Mouse (Mus musculus) intestine, embryonic 14.5 days (tissue): Measurements from ENCODE around the gene Sult6b1. TPM values are rescaled to one million over a fixed set of nuclear protein-coding genes. Genes with fewer than 3 reads are reported as not detected.

Experiments used
- ATAC-seq: fragments of 200-750 bp; cut with Nextera tagmentation; replicated peaks from 2 replicates; pipeline ENCODE4 v1.8.0; 2017; ENCODE audit warnings: low read depth, moderate number of reproducible peaks, moderate TSS enrichment, moderate library complexity; ENCODE audit not compliant: low FRiP score, low TSS enrichment
- DNase-seq: peaks from one replicate; pipeline ENCODE4 v3.0.0-alpha.2; 2018; ENCODE audit warnings: low spot score
- H3K27ac ChIP-seq: fragments of 300-500 bp; sonication (generic); 2 replicates; pipeline ENCODE4 v1.5.1; 2014; ENCODE audit warnings: low read depth, mild to moderate bottlenecking, control low read depth
- H3K27me3 ChIP-seq: fragments of 300-500 bp; sonication (generic); replicated peaks from 2 replicates; pipeline ENCODE4 v1.6.1; 2014; ENCODE audit warnings: low read length, control low read depth; ENCODE audit not compliant: control insufficient read depth, insufficient read depth
- H3K36me3 ChIP-seq: fragments of 300-500 bp; sonication (generic); 2 replicates; pipeline ENCODE4 v1.6.1; 2014; ENCODE audit warnings: low read length, control low read depth; ENCODE audit not compliant: control insufficient read depth, insufficient read depth
- H3K4me1 ChIP-seq: fragments of 300-500 bp; sonication (generic); replicated peaks from 2 replicates; pipeline ENCODE4 v1.6.1; 2014; ENCODE audit warnings: low read length, control low read depth, mixed read lengths; ENCODE audit not compliant: control insufficient read depth, insufficient read depth
- H3K4me2 ChIP-seq: fragments of 300-500 bp; sonication (generic); 2 replicates; pipeline ENCODE4 v1.6.1; 2014; ENCODE audit warnings: low read length
- H3K4me3 ChIP-seq: fragments of 300-500 bp; sonication (generic); 2 replicates; pipeline ENCODE4 v1.5.1; 2014; ENCODE audit warnings: low read depth, low read length, control low read depth, mixed read lengths
- H3K9ac ChIP-seq: fragments of 300-500 bp; sonication (generic); 2 replicates; pipeline ENCODE4 v1.6.1; 2014; ENCODE audit warnings: mild to moderate bottlenecking, low read length
- H3K9me3 ChIP-seq: fragments of 300-500 bp; sonication (generic); 2 replicates; pipeline ENCODE4 v1.6.1; 2016; ENCODE audit warnings: low read length, control low read depth; ENCODE audit not compliant: control insufficient read depth
- WGBS: fragments of 180-500 bp; shearing (Covaris S2); extraction: QIAGEN DNeasy Blood & Tissue Kit; methylation state at CpG from one replicate; pipeline ENCODE4 v1.1.7; 2014; 5-methylcytosine and 5-hydroxymethylcytosine counted together
- polyA plus RNA-seq: library from polyadenylated mRNA; unstranded; fragments of >200 nt; fragmentation: Nextera tagmentation; extraction: Ambion mirVana; gene quantifications from 2 replicates; pipeline ENCODE4 v1.2.1, GENCODE M21; 2014

Sult6b1 gene
- polyA plus RNA-seq, 1 experiment from 2014 or later = 0.19 TPM

DNA sequence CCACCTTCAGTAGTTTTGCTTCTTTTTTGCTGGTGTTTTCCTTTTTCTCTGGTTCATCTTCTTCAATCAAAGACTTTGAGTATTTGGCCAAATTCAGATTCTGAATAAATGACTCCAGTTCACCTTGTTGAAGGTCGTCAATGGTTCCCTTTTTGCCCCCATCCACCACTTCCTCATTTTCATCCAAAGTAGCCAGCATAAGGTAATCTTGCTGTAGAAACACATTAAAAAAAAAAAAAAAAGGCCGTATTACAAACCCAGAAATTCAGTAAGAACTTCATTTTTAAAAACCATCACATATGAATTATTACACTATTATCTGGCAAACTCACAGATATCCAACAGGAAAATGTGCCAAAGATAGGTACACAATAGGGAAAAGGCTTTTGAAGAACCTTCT, 29.1 kb upstream of the Sult6b1 start:
- Histone ChIP-seq H3K9me3 (no peaks in the 10 kb centered on the region), H3K4me1 (0 out of 2 replicates have a peak, but pooled peaks cover 4% of the 10 kb centered on the region), H3K9ac (peak overlapping the region; percentile 84), H3K4me3 (peak overlapping the region; percentile 92), H3K4me2 (peak overlapping the region; percentile 81), H3K27me3 (no peaks in the 10 kb centered on the region), H3K27ac (no peak overlapping the region), H3K36me3 (peaks cover 53% of the 10 kb centered on the region)
- no peak for ATAC-seq
- WGBS = 79% methylated on average over 2 of the region's 2 CpGs
- no peak for DNase-seq

DNA sequence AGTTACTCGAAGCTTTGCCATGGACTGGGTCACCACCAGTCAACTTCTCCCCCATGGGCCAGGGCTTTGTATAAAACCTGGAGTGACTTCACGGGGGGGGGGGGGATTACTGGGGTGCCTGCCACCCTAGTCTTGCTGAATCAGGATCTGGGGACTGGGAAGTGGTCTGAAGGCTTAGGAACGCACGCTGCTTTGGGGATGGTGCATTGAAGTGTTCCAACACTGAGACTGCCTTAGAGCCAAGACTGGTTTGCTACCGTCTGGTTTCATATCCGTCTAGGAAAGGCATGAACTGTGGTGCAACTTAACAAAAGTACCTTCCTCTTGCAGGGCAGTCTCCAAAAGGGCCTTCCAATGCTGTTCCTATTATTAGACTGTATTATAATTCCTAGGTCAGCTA, 10.9 kb upstream of the Sult6b1 start:
- Histone ChIP-seq H3K27me3 (no peaks in the 10 kb centered on the region), H3K4me1 (peaks cover 11% of the 10 kb centered on the region), H3K4me2 (peak overlapping the region; percentile 91), H3K9ac (peak overlapping the region; percentile 74; the same call in 1 of the 2 replicates), H3K27ac (no peak overlapping the region), H3K36me3 (peaks cover 42% of the 10 kb centered on the region), H3K4me3 (no peak overlapping the region), H3K9me3 (no peaks in the 10 kb centered on the region)
- WGBS = 51% methylated on average over 6 of the region's 6 CpGs
- DNase-seq (no peak), ATAC-seq (no peak)

DNA sequence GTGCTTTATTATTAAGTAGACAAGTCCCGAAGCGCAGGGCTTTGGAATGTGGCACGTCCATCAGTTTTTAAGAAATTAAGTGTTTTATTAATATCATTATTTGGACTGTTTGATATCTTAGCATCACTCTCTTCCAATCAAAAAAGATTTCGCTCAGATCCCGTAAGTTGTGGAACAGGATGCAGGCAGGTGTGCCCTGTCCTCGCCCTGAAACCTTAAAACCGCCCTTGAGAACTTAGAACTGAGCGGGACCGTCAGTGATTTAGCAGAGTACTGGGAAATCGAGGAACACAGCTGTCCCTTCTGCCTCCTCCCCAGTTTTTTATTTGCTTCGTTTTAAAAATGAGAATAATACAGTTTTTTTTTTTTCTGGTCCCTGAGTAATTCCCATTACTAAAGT, 10.1 kb upstream of the Sult6b1 start:
- H3K4me3 ChIP-seq = peak overlapping the region; percentile 78
- ATAC-seq (no peak), DNase-seq (no peak)
- peak overlapping the region; percentile 79 for H3K27ac ChIP-seq
- 2% methylated on average over 11 of the region's 11 CpGs for WGBS
- no peaks in the 10 kb centered on the region for H3K27me3 ChIP-seq
- H3K36me3 ChIP-seq = peaks cover 34% of the 10 kb centered on the region
- no peaks in the 10 kb centered on the region for H3K9me3 ChIP-seq
- H3K9ac ChIP-seq = peak overlapping the region; percentile 74
- peak overlapping the region; percentile 91 for H3K4me2 ChIP-seq
- H3K4me1 ChIP-seq = peaks cover 11% of the 10 kb centered on the region

DNA sequence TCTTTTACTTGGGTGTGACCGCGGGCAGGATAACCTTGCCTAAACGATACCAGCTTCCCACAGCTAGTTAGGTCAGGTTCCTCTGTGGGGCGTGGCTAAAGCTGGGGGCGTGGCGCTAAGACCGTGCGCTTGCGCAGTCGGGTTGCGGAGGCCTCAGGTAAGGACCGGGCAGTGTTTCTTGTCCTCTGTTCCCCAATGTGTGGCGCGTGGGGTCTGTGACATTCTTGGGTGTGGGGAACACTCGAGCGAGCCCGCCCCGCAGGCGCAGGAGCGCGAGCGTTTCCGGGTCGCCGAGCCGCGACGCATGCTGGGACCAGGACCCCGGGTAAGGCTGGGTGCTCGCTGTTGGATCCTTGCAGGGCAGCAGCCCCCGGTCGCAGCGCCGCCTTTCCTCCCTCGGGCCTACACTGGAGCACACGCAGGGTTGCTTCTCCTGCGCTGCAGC, 9.6 kb upstream of the Sult6b1 start, which contains the start of gene Cebpzos:
Gene Cebpzos (plus strand): TSS at position 132 of the 445 bp plus-strand sequence.
- Histone ChIP-seq H3K9me3 (no peaks in the 10 kb centered on the region), H3K36me3 (peaks cover 29% of the 10 kb centered on the region), H3K27ac (peak within 1 kb of the TSS; percentile 79), H3K27me3 (no peaks in the 10 kb centered on the region), H3K4me2 (peak within 1 kb of the TSS; percentile 91), H3K4me1 (peaks cover 11% of the 10 kb centered on the region), H3K4me3 (peak within 1 kb of the TSS; percentile 78), H3K9ac (peak within 1 kb of the TSS; percentile 74)
- DNase-seq = peak; percentile 94
- ATAC-seq = peak; percentile 90
- under 1% methylated on average over 37 of the region's 37 CpGs for WGBS

DNA sequence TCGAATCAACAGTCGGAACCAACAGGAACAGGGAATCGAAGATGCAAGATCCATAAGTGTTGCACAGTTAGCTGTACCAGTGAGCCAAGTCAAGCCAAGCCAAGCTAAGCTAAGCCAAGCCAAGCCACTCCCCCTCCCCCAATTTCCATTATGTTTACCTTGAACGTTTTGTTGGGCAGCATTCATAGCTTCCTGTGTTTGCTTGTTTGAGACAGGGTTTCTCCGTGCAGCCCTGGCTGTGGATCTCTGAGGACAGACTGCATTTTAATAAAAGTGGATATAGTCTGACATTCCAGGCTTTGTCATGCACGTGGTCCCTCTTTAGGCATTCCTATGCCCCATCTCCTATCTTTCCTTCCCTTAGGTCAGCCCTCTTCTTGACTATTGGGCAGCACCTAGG, 9.0 kb upstream of the Sult6b1 start:
- H3K4me3 ChIP-seq = peak overlapping the region; percentile 78
- DNase-seq (peak; percentile 64), ATAC-seq (peak; percentile 45; the same call in 1 of the 2 replicates)
- no peak overlapping the region; the same call in 1 of the 2 replicates for H3K9ac ChIP-seq
- H3K27me3 ChIP-seq = no peaks in the 10 kb centered on the region
- H3K36me3 ChIP-seq = peaks cover 23% of the 10 kb centered on the region
- peak overlapping the region; percentile 79; the same call in 1 of the 2 replicates for H3K27ac ChIP-seq
- H3K4me2 ChIP-seq = peak overlapping the region; percentile 91
- peaks cover 11% of the 10 kb centered on the region for H3K4me1 ChIP-seq
- WGBS = 52% methylated on average over 6 of the region's 6 CpGs
- no peaks in the 10 kb centered on the region for H3K9me3 ChIP-seq

DNA sequence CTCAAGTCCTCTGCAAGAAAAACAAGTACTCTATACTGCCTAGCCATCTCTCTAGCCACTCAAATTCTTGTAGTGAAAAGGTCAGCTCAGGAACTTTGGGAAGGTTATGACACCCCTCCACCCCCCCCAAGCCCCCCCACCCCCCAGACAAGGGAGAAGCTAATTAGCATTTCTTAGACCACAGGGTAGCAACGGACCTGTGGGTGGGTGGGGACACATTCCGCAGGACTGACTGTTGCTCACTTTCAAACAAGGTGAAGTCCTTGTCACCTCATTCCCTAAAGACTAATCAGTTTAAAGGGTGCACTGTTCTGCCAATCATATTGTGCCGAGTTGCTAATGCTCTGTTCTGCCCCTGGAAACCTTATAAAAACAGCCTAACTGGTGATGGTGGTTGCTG, 7.1 kb upstream of the Sult6b1 start:
- H3K27me3 ChIP-seq = 0 out of 2 replicates have a peak, but pooled peaks cover 2% of the 10 kb centered on the region
- H3K4me2 ChIP-seq = no peak overlapping the region

DNA sequence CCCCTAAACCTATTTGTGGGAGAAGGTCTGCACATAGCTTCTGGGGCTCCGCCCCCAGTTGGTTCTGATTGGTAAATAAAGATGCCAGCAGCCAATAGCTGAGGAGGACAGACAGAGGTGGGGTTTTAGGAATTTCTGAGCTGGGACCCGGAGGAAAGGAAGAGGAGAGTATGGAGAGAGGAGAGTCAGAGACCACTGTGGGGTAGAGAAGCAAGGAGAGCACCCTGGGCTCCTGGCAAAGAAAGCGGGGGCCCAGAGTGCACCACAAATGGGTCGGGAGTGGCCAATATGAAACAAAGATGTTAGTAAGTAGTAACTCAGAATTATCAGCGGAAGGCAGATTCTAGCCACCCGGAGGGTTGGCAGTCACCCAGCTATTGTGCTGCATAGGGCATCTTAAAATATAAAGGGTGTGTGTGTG, 6.1 kb upstream of the Sult6b1 start:
- peaks cover 11% of the 10 kb centered on the region for H3K4me1 ChIP-seq
- H3K4me2 ChIP-seq = peak overlapping the region; percentile 47
- 0 out of 2 replicates have a peak, but pooled peaks cover 2% of the 10 kb centered on the region for H3K27me3 ChIP-seq
- H3K9me3 ChIP-seq = no peaks in the 10 kb centered on the region
- ATAC-seq (no peak), DNase-seq (no peak)
- WGBS = 30% methylated on average over 6 of the region's 6 CpGs
- H3K36me3 ChIP-seq = no peaks in the 10 kb centered on the region
- peak overlapping the region; percentile 34 for H3K4me3 ChIP-seq
- no peak overlapping the region for H3K27ac ChIP-seq
- no peak overlapping the region for H3K9ac ChIP-seq

More for the DNA sequence above, 7.1 kb upstream of the Sult6b1 start:
- 70% methylated on average over 3 of the region's 3 CpGs for WGBS
- Histone ChIP-seq H3K27ac (no peak overlapping the region), H3K36me3 (peaks cover 5% of the 10 kb centered on the region; the same call in 1 of the 2 replicates), H3K4me1 (peaks cover 11% of the 10 kb centered on the region), H3K4me3 (no peak overlapping the region), H3K9ac (no peak overlapping the region), H3K9me3 (no peaks in the 10 kb centered on the region)
- no peak for ATAC-seq
- no peak for DNase-seq

DNA sequence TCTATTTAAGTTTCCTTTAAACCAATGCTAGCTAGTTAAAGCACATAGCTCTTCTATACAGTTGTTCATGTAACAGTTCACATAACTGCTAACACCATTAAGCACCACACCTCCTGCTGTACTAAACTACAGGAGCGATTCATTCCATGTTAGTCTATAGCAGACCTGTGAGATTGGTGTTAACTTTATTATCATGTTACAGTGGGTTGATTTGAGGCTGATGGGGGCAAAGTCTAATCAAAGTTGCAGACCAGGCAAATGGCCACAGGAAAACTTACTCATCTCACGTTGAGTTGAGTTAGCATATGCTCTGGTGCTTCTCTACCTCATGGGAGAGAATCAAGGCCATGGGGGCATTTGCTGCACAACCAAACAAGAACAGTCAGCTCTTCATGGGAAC, 2.6 kb upstream of the Sult6b1 start:
- Histone ChIP-seq H3K4me1 (no peaks in the 10 kb centered on the region), H3K9ac (no peak overlapping the region), H3K4me3 (no peak overlapping the region), H3K36me3 (no peaks in the 10 kb centered on the region), H3K9me3 (no peaks in the 10 kb centered on the region), H3K4me2 (no peak overlapping the region), H3K27ac (no peak overlapping the region), H3K27me3 (0 out of 2 replicates have a peak, but pooled peaks cover 2% of the 10 kb centered on the region)
- ATAC-seq (no peak), DNase-seq (no peak)
- WGBS = 81% methylated on average over 2 of the region's 2 CpGs

DNA sequence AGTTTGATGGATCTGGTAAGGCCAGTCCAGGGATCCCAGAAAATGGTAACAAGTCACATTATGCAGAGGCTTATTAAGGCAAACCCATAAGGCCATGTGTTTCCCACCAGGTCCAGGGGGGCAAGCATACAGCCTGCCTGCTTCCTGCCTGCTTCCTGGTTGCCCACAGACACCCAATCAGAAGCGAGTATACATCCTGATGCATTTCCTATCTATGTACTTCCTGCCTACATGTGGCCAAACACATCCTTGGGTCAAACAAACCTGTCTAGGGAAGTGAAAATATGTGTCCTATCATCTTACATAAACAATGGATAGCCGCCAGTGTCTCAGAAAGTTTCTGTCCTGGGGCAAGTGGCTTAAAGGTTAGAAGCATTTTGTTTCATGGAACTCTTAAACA, 3.6 kb downstream of the Sult6b1 start:
- Histone ChIP-seq H3K4me1 (no peaks in the 10 kb centered on the region), H3K4me3 (no peak overlapping the region), H3K36me3 (no peaks in the 10 kb centered on the region), H3K27ac (no peak overlapping the region), H3K4me2 (no peak overlapping the region), H3K9me3 (no peaks in the 10 kb centered on the region), H3K27me3 (no peaks in the 10 kb centered on the region), H3K9ac (no peak overlapping the region)
- WGBS = 73% methylated on average over 2 of the region's 2 CpGs
- no peak for ATAC-seq
- no peak for DNase-seq
